Mouse (Mus musculus): ENCODE measurements around the gene Psmb3.

DNA sequence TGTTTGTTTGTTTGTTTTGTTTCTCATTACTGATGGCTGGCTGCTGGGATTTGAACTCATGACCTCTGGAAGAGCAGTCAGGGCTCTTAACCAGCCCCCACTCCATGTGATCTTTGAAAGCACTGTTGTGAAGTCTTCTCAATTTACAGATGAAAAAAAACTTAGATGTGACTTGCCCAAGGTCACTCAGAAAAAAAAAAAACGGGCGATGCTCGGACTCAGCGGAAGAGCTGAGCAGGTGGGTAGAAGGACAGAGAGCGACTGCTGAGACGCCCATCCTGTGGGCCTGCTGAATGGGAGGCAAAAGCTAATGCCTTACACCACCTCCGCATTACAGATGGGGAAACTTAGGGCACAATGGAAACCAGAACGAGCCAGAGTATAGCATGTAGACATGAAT lies 6.5 kb upstream of the Psmb3 start:
- TF ChIP-seq CTCF (IDR thresholded peaks at IDR 0.05) (no peak), POLR2A (IDR thresholded peaks at IDR 0.05; ENCODE audit: insufficient read depth, low read depth, low read length) (no peak)
